Mouse (Mus musculus) intestine, embryonic 14.5 days (tissue): ENCODE results near the gene Spag6. TPM values are rescaled to one million over a fixed set of nuclear protein-coding genes. Genes with fewer than 3 reads are reported as not detected.
A peak's percentile ranks its signal among the peaks of the same experiment; 100 is the strongest.

Experiments used
- ATAC-seq: fragments of 200-750 bp; cut with Nextera tagmentation; replicated peaks from 2 replicates; pipeline ENCODE4 v1.8.0; 2017; ENCODE audit warnings: low read depth, moderate number of reproducible peaks, moderate TSS enrichment, moderate library complexity; ENCODE audit not compliant: low FRiP score, low TSS enrichment
- DNase-seq: peaks from one replicate; pipeline ENCODE4 v3.0.0-alpha.2; 2018; ENCODE audit warnings: low spot score
- H3K27ac ChIP-seq: fragments of 300-500 bp; sonication (generic); 2 replicates; pipeline ENCODE4 v1.5.1; 2014; ENCODE audit warnings: low read depth, mild to moderate bottlenecking, control low read depth
- H3K27me3 ChIP-seq: fragments of 300-500 bp; sonication (generic); replicated peaks from 2 replicates; pipeline ENCODE4 v1.6.1; 2014; ENCODE audit warnings: low read length, control low read depth; ENCODE audit not compliant: control insufficient read depth, insufficient read depth
- H3K36me3 ChIP-seq: fragments of 300-500 bp; sonication (generic); 2 replicates; pipeline ENCODE4 v1.6.1; 2014; ENCODE audit warnings: low read length, control low read depth; ENCODE audit not compliant: control insufficient read depth, insufficient read depth
- H3K4me1 ChIP-seq: fragments of 300-500 bp; sonication (generic); replicated peaks from 2 replicates; pipeline ENCODE4 v1.6.1; 2014; ENCODE audit warnings: low read length, control low read depth, mixed read lengths; ENCODE audit not compliant: control insufficient read depth, insufficient read depth
- H3K4me2 ChIP-seq: fragments of 300-500 bp; sonication (generic); 2 replicates; pipeline ENCODE4 v1.6.1; 2014; ENCODE audit warnings: low read length
- H3K4me3 ChIP-seq: fragments of 300-500 bp; sonication (generic); 2 replicates; pipeline ENCODE4 v1.5.1; 2014; ENCODE audit warnings: low read depth, low read length, control low read depth, mixed read lengths
- H3K9ac ChIP-seq: fragments of 300-500 bp; sonication (generic); 2 replicates; pipeline ENCODE4 v1.6.1; 2014; ENCODE audit warnings: mild to moderate bottlenecking, low read length
- H3K9me3 ChIP-seq: fragments of 300-500 bp; sonication (generic); 2 replicates; pipeline ENCODE4 v1.6.1; 2016; ENCODE audit warnings: low read length, control low read depth; ENCODE audit not compliant: control insufficient read depth
- WGBS: fragments of 180-500 bp; shearing (Covaris S2); extraction: QIAGEN DNeasy Blood & Tissue Kit; methylation state at CpG from one replicate; pipeline ENCODE4 v1.1.7; 2014; 5-methylcytosine and 5-hydroxymethylcytosine counted together
- polyA plus RNA-seq: library from polyadenylated mRNA; unstranded; fragments of >200 nt; fragmentation: Nextera tagmentation; extraction: Ambion mirVana; gene quantifications from 2 replicates; pipeline ENCODE4 v1.2.1, GENCODE M21; 2014

Spag6 gene
- polyA plus RNA-seq, 1 experiment from 2014 or later, result not detected

GRCm38 (mm10) chr2:18690055-18690691 is 3.7 kb upstream of the Spag6 start:
- peaks cover 17% of the 10 kb centered on the region for H3K4me1 ChIP-seq
- ATAC-seq (no peak), DNase-seq (peak; percentile 79)
- WGBS, result under 1% methylated on average over 58 of the region's 58 CpGs
- H3K4me2 ChIP-seq, result peak overlapping the region; percentile 90
- peaks cover 86% of the 10 kb centered on the region for H3K27me3 ChIP-seq
- H3K36me3 ChIP-seq, result no peaks in the 10 kb centered on the region
- H3K9ac ChIP-seq, result peak overlapping the region; percentile 22
- H3K4me3 ChIP-seq, result peak overlapping the region; percentile 38
- no peaks in the 10 kb centered on the region for H3K9me3 ChIP-seq
- no peak overlapping the region for H3K27ac ChIP-seq

- Histone ChIP-seq H3K27ac (no peak overlapping the region), H3K4me1 (peaks cover 17% of the 10 kb centered on the region), H3K4me3 (peak overlapping the region; percentile 38), H3K9me3 (no peaks in the 10 kb centered on the region), H3K36me3 (no peaks in the 10 kb centered on the region), H3K9ac (no peak overlapping the region), H3K27me3 (peaks cover 89% of the 10 kb centered on the region), H3K4me2 (peak overlapping the region; percentile 90; the same call in 1 of the 2 replicates)
- WGBS, result 2% methylated on average over 9 of the region's 9 CpGs
- DNase-seq, result no peak
- no peak for ATAC-seq
Observed at GRCm38 (mm10) chr2:18690756-18691155, 3.1 kb upstream of the Spag6 start.

- Histone ChIP-seq H3K4me2 (no peak overlapping the region), H3K27me3 (peaks cover 91% of the 10 kb centered on the region), H3K9ac (no peak overlapping the region), H3K9me3 (no peaks in the 10 kb centered on the region), H3K4me1 (peaks cover 17% of the 10 kb centered on the region), H3K36me3 (no peaks in the 10 kb centered on the region), H3K4me3 (no peak overlapping the region), H3K27ac (no peak overlapping the region)
- ATAC-seq (no peak), DNase-seq (no peak)
Observed at GRCm38 (mm10) chr2:18692031-18692430, 1.8 kb upstream of the Spag6 start.

GRCm38 (mm10) chr2:18692548-18692947 is 1.3 kb upstream of the Spag6 start:
- DNase-seq, result no peak
- Histone ChIP-seq H3K9me3 (no peaks in the 10 kb centered on the region), H3K27me3 (peaks cover 91% of the 10 kb centered on the region), H3K4me3 (no peak overlapping the region), H3K4me2 (no peak overlapping the region), H3K4me1 (peaks cover 17% of the 10 kb centered on the region), H3K27ac (no peak overlapping the region), H3K9ac (no peak overlapping the region), H3K36me3 (no peaks in the 10 kb centered on the region)
- ATAC-seq, result no peak
- 6% methylated on average over 1 of the region's 1 CpGs for WGBS

GRCm38 (mm10) chr2:18693491-18693870 is 351 bp upstream of the Spag6 start:
- Histone ChIP-seq H3K27ac (no peak overlapping the region), H3K4me1 (peaks cover 17% of the 10 kb centered on the region), H3K27me3 (peaks cover 91% of the 10 kb centered on the region), H3K4me2 (peak overlapping the region; percentile 89), H3K4me3 (peak overlapping the region; percentile 58), H3K36me3 (no peaks in the 10 kb centered on the region), H3K9me3 (no peaks in the 10 kb centered on the region), H3K9ac (no peak overlapping the region)
- ATAC-seq (no peak), DNase-seq (no peak)
- whole genome bisulfite sequencing, result under 1% methylated on average over 5 of the region's 5 CpGs

- no peaks in the 10 kb centered on the region for H3K36me3 ChIP-seq
- H3K4me1 ChIP-seq, result peaks cover 9% of the 10 kb centered on the region
- peak overlapping the region; percentile 12; the same call in 1 of the 2 replicates for H3K27ac ChIP-seq
- no peaks in the 10 kb centered on the region for H3K9me3 ChIP-seq
- H3K4me3 ChIP-seq, result peak overlapping the region; percentile 58
- H3K4me2 ChIP-seq, result peak overlapping the region; percentile 89
- under 1% methylated on average over 20 of the region's 20 CpGs for WGBS
- peak; percentile 42; the same call in 1 of the 2 replicates for ATAC-seq
- H3K9ac ChIP-seq, result peak overlapping the region; percentile 81
- DNase-seq, result no peak
- peaks cover 91% of the 10 kb centered on the region for H3K27me3 ChIP-seq
Observed at GRCm38 (mm10) chr2:18694611-18694950, 749 bp downstream of the Spag6 start.

GRCm38 (mm10) chr2:18695163-18695562 is 1.3 kb downstream of the Spag6 start:
- Histone ChIP-seq H3K4me2 (peak overlapping the region; percentile 89; the same call in 1 of the 2 replicates), H3K27ac (no peak overlapping the region), H3K9ac (no peak overlapping the region), H3K4me1 (peaks cover 3% of the 10 kb centered on the region), H3K9me3 (no peaks in the 10 kb centered on the region), H3K36me3 (no peaks in the 10 kb centered on the region), H3K4me3 (no peak overlapping the region), H3K27me3 (peaks cover 91% of the 10 kb centered on the region)
- 4% methylated on average over 8 of the region's 8 CpGs for WGBS
- DNase-seq (peak; percentile 54), ATAC-seq (no peak)

- ATAC-seq (no peak), DNase-seq (peak; percentile 68)
- no peak overlapping the region for H3K27ac ChIP-seq
- no peak overlapping the region for H3K9ac ChIP-seq
- no peaks in the 10 kb centered on the region for H3K36me3 ChIP-seq
- no peaks in the 10 kb centered on the region for H3K9me3 ChIP-seq
- peaks cover 91% of the 10 kb centered on the region for H3K27me3 ChIP-seq
- WGBS, result 9% methylated on average over 7 of the region's 7 CpGs
- no peak overlapping the region for H3K4me2 ChIP-seq
- peaks cover 3% of the 10 kb centered on the region; the same call in 1 of the 2 replicates for H3K4me1 ChIP-seq
- no peak overlapping the region for H3K4me3 ChIP-seq
Observed at GRCm38 (mm10) chr2:18695629-18696150, 1.9 kb downstream of the Spag6 start.
